ENCODE assay signal across 31 mouse cellular contexts in the genomic region with DNA sequence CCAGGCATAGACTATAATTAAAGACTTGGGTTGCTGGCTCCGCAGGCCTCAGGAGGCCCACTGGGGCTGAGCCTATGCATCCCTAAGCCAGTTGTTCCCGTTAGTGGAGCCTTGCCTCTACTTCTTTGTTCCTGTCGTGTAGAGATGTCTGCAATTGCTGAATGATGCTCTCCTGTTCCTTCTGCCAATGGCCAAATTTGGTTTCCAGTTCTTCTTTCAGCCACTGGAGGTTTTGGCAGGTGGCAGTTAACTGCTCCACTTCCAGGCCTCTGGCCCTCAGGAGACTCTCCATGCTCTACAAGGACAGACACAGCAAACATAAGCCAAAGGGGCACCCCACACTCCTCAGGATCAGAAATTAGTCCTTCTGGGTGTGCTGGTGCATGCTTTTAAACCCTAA.
"Had no signal": no experiment of that assay in that cellular context is flagged by ENCODE, and none has a peak within 500 bp of the region (broad histone marks: within the 10 kb centered on the region; RNA-seq: fewer than 3 reads in every experiment).

No protein-coding gene starts in this region.

- H3K9me3 ChIP-seq: limb, embryonic 10.5 days; limb, embryonic 12.5 days; limb, embryonic 13.5 days; limb, embryonic 15.5 days; liver, embryonic 12.5 days; liver, embryonic 13.5 days; liver, embryonic 15.5 days; lung, embryonic 15.5 days; megakaryocyte, embryonic 14.5 days; midbrain, embryonic 10.5 days; midbrain, embryonic 12.5 days; midbrain, embryonic 13.5 days; midbrain, embryonic 15.5 days; neural tube, embryonic 12.5 days; neural tube, embryonic 13.5 days had no signal

- H3K4me2 ChIP-seq: limb, embryonic 12.5 days; limb, embryonic 13.5 days; limb, embryonic 15.5 days; liver, embryonic 11.5 days; liver, embryonic 12.5 days; liver, embryonic 13.5 days; liver, embryonic 15.5 days; lung, embryonic 14.5 days; lung, embryonic 15.5 days; midbrain, embryonic 12.5 days; midbrain, embryonic 13.5 days; midbrain, embryonic 15.5 days; neural tube, embryonic 12.5 days; neural tube, embryonic 13.5 days had no signal

- H3K4me1 ChIP-seq: limb, embryonic 10.5 days; limb, embryonic 12.5 days; limb, embryonic 13.5 days; limb, embryonic 15.5 days; liver, embryonic 12.5 days; liver, embryonic 13.5 days; liver, embryonic 15.5 days; lung, embryonic 15.5 days; megakaryocyte, embryonic 14.5 days; midbrain, embryonic 10.5 days; midbrain, embryonic 12.5 days; midbrain, embryonic 13.5 days; midbrain, embryonic 15.5 days; neural tube, embryonic 12.5 days; neural tube, embryonic 13.5 days had no signal

- H3K27me3 ChIP-seq: limb, embryonic 12.5 days; limb, embryonic 13.5 days; limb, embryonic 15.5 days; liver, embryonic 12.5 days; liver, embryonic 13.5 days; liver, embryonic 15.5 days; lung, embryonic 15.5 days; megakaryocyte, embryonic 14.5 days; midbrain, embryonic 12.5 days; midbrain, embryonic 13.5 days; midbrain, embryonic 15.5 days; neural tube, embryonic 12.5 days; neural tube, embryonic 13.5 days had no signal

- H3K4me3 ChIP-seq: limb, embryonic 10.5 days; limb, embryonic 12.5 days; limb, embryonic 13.5 days; limb, embryonic 15.5 days; liver, embryonic 12.5 days; liver, embryonic 13.5 days; liver, embryonic 15.5 days; lung, embryonic 15.5 days; megakaryocyte, embryonic 14.5 days; midbrain, embryonic 10.5 days; midbrain, embryonic 12.5 days; midbrain, embryonic 13.5 days; midbrain, embryonic 15.5 days; myocyte; neural tube, embryonic 12.5 days; neural tube, embryonic 13.5 days had no signal

- H3K27ac ChIP-seq: limb, embryonic 10.5 days; limb, embryonic 12.5 days; limb, embryonic 13.5 days; limb, embryonic 15.5 days; liver, embryonic 12.5 days; liver, embryonic 13.5 days; liver, embryonic 14.5 days; liver, embryonic 15.5 days; lung, embryonic 15.5 days; macrophage; midbrain, embryonic 10.5 days; midbrain, embryonic 12.5 days; midbrain, embryonic 13.5 days; midbrain, embryonic 15.5 days; neural tube, embryonic 12.5 days; neural tube, embryonic 13.5 days had no signal

- H3K9ac ChIP-seq: limb, embryonic 12.5 days; limb, embryonic 13.5 days; limb, embryonic 15.5 days; liver, embryonic 12.5 days; liver, embryonic 13.5 days; liver, embryonic 14.5 days; liver, embryonic 15.5 days; liver, postnatal 0 days; lung, embryonic 14.5 days; lung, embryonic 15.5 days; midbrain, embryonic 12.5 days; midbrain, embryonic 13.5 days; midbrain, embryonic 15.5 days; neural tube, embryonic 12.5 days; neural tube, embryonic 13.5 days had no signal

- DNase-seq: left cerebral cortex, postnatal 4 days; liver; liver, embryonic 13.5 days; liver, postnatal 0 days; lung, adult 18-20 months; lung, adult 2 months; lung, embryonic 14.5 days; lung, postnatal 10 days; lung, postnatal 14 days; lung, postnatal 36 days; lung, postnatal 4 days; midbrain, embryonic 14.5 days had no signal

- ATAC-seq: liver, embryonic 12.5 days; liver, postnatal 0 days; lung, postnatal 0 days; midbrain, embryonic 13.5 days; midbrain, embryonic 15.5 days had no signal
